Mouse (Mus musculus) T-helper 17 cell (primary cell): ENCODE results near the gene Trpv3.
"Not testable (repeated sequence)": the region's sequence is repeated elsewhere in the genome, so short reads cannot be mapped to it uniquely, and the experiment has no call there.

Experiments used
- in situ Hi-C, 2 experiments: fragments of 300-600 bp; cut with MboI, MseI; formaldehyde crosslinking; loops; 1 replicate in 1 of 2; 2 replicates in 1 of 2; pipeline ENCODE4 v1.15.1; 2025; ENCODE audit warnings: high pct_unique_total_duplicates in 2 of 2

Gene Trpv3

GRCm38 (mm10) chr11:73284351-73284750 lies 17.2 kb downstream of the Trpv3 start:
- in situ Hi-C loops = no loop called here

GRCm38 (mm10) chr11:73289621-73290020 lies 22.4 kb downstream of the Trpv3 start:
- in situ Hi-C loops = loop anchor here in 1 of 2 experiments (5.0 kb wide), 1 partner anchor 1088 kb away; no protein-coding TSS in a partner anchor

GRCm38 (mm10) chr11:73303123-73303522 lies 35.9 kb downstream of the Trpv3 start:
- in situ Hi-C loops = no loop called here

- in situ Hi-C loops = no loop called here
These were observed 48.8 kb downstream of the Trpv3 start for GRCm38 (mm10) chr11:73315961-73316360.

GRCm38 (mm10) chr11:73318581-73318980 lies 51.4 kb downstream of the Trpv3 start:
- in situ Hi-C loops = not testable (repeated sequence)

- in situ Hi-C loops = not testable (repeated sequence)
These were observed 53.9 kb downstream of the Trpv3 start for GRCm38 (mm10) chr11:73321064-73321463.

GRCm38 (mm10) chr11:73323906-73324830 lies 57.0 kb downstream of the Trpv3 start:
- in situ Hi-C loops = no loop called here

- in situ Hi-C loops = no loop called here
These were observed 59.3 kb downstream of the Trpv3 start for GRCm38 (mm10) chr11:73326485-73326886.

GRCm38 (mm10) chr11:73327361-73327760 lies 60.2 kb downstream of the Trpv3 start:
- in situ Hi-C loops = no loop called here

GRCm38 (mm10) chr11:73329442-73329841 lies 62.3 kb downstream of the Trpv3 start, which contains the start of the genes Aspa, Gm49340 and Spata22:
TSS of gene Aspa (minus strand) at chr11:73329596.
TSS of gene Gm49340 (plus strand) at chr11:73329741.
TSS of gene Spata22 (plus strand) at chr11:73329741.
- in situ Hi-C loops = no loop called here

GRCm38 (mm10) chr11:73333357-73333756 lies 66.2 kb downstream of the Trpv3 start:
- in situ Hi-C loops = no loop called here

- in situ Hi-C loops = no loop called here
These were observed 69.7 kb downstream of the Trpv3 start for GRCm38 (mm10) chr11:73336919-73337318.
